Comparison of ENCODE assay signal across 26 mouse cellular contexts in genomic region chr1:72568725-72569124, GRCm38 (mm10). TPM values are rescaled to one million over a fixed set of nuclear protein-coding genes. Genes with fewer than 3 reads are reported as not detected.
A peak's percentile ranks its signal among the peaks of the same experiment; 100 is the strongest.
DNase-seq lines count a peak whose midpoint lies in the region; ATAC-seq lines count a peak whose summit lies in the region.
"Had no signal": no experiment of that assay in that cellular context is flagged by ENCODE, and none has a peak within 500 bp of the region (broad histone marks: within the 10 kb centered on the region; RNA-seq: fewer than 3 reads in every experiment).

No protein-coding gene starts in this region.

- no peaks in the 10 kb centered on the region for H3K36me3 ChIP-seq in intestine, embryonic 16.5 days (ENCODE audit: control insufficient read depth, insufficient read depth, low read length)
- H3K36me3 ChIP-seq: embryonic facial prominence, embryonic 10.5 days; embryonic facial prominence, embryonic 12.5 days; forebrain, embryonic 10.5 days; forebrain, embryonic 12.5 days; G1E had no signal

- H3K4me2 ChIP-seq in intestine, embryonic 16.5 days (ENCODE audit: low read depth, low read length), result no peak overlapping the region
- H3K4me2 ChIP-seq: embryonic facial prominence, embryonic 12.5 days; forebrain, embryonic 12.5 days had no signal

- H3K4me1 ChIP-seq in intestine, embryonic 16.5 days (ENCODE audit: control insufficient read depth, insufficient read depth, low read length), result no peaks in the 10 kb centered on the region
- H3K4me1 ChIP-seq: embryonic facial prominence, embryonic 10.5 days; embryonic facial prominence, embryonic 12.5 days had no signal

- no peak overlapping the region for H3K4me3 ChIP-seq in intestine, embryonic 16.5 days (ENCODE audit: low read length)
- H3K4me3 ChIP-seq: embryonic facial prominence, embryonic 10.5 days; embryonic facial prominence, embryonic 12.5 days; erythroblast, embryonic 14.5 days; forebrain, embryonic 10.5 days; forebrain, embryonic 12.5 days had no signal

- WGBS in intestine, embryonic 16.5 days, result 93% methylated on average over 8 of the region's 8 CpGs

- ATAC-seq in common myeloid progenitor, adult 5-6 weeks (replicated peaks; ENCODE audit: low read depth, poor library complexity, severe bottlenecking), result 0 out of 2 replicates have a peak, but pooled peaks have one; percentile 18
- peak; percentile 63 for ATAC-seq in megakaryocyte, adult 5-6 weeks (ENCODE audit: poor library complexity, severe bottlenecking)
- no peak for ATAC-seq in erythroblast, adult 5-6 weeks (replicated peaks; ENCODE audit: low FRiP score, poor library complexity, severe bottlenecking)
- no peak for ATAC-seq in intestine, embryonic 16.5 days
- ATAC-seq: activated CD4-positive, CD25-positive, alpha-beta regulatory T cell, adult 4 months; CD4-positive, CD25-positive, alpha-beta regulatory T cell, adult 4 months; forebrain, embryonic 14.5 days; forebrain, embryonic 16.5 days; Patski had no signal

- H3K27me3 ChIP-seq in intestine, embryonic 16.5 days (replicated peaks; ENCODE audit: control insufficient read depth, insufficient read depth, low read length), result no peaks in the 10 kb centered on the region
- H3K27me3 ChIP-seq: CH12.LX; embryonic facial prominence, embryonic 12.5 days; forebrain, embryonic 12.5 days; Patski had no signal

- no peaks in the 10 kb centered on the region for H3K9me3 ChIP-seq in intestine, embryonic 16.5 days (ENCODE audit: control insufficient read depth, low read length)
- H3K9me3 ChIP-seq: embryonic facial prominence, embryonic 10.5 days; embryonic facial prominence, embryonic 12.5 days; forebrain, embryonic 10.5 days; forebrain, embryonic 12.5 days; G1E had no signal

- DNase-seq in 416B (ENCODE audit: low read depth), result peak; percentile 8
- DNase-seq in cerebellum, postnatal 14 days, result no peak
- DNase-seq: adrenal gland, adult 8-10 months; adrenal gland, postnatal 14 days; adrenal gland, postnatal 36 days; B cell, adult 2 months; cerebellum, adult 11-12 months; cerebellum, adult 2 months; cerebellum, adult 9-10 months; cerebellum, postnatal 36 days had no signal

- H3K27ac ChIP-seq in intestine, embryonic 16.5 days (ENCODE audit: low read length), result no peak overlapping the region
- H3K27ac ChIP-seq: embryonic facial prominence, embryonic 10.5 days; embryonic facial prominence, embryonic 12.5 days; forebrain, embryonic 10.5 days; forebrain, embryonic 12.5 days had no signal

- H3K9ac ChIP-seq in intestine, embryonic 16.5 days (ENCODE audit: low read depth, low read length), result no peak overlapping the region
- H3K9ac ChIP-seq: embryonic facial prominence, embryonic 12.5 days; forebrain, embryonic 12.5 days had no signal

RNA-seq across cellular contexts. Expression of gene Smarcal1, which starts 14.3 kb away (rescaled TPM):
- total RNA-seq in common myeloid progenitor, adult 5-6 weeks (2017), result 26.6 and 31.6 TPM in 2 replicates
- 16.3 and 18.0 TPM in 2 replicates for total RNA-seq in megakaryocyte, adult 5-6 weeks (2015)
- 15.3 and 18.6 TPM in 2 replicates for total RNA-seq in megakaryocyte, adult 5-6 weeks (2017)
- total RNA-seq in erythroblast, adult 5-6 weeks (2015; ENCODE audit: low replicate concordance), result 6.1 and 14.0 TPM in 2 replicates
- 6.6 and 10.5 TPM in 2 replicates for total RNA-seq in erythroblast, adult 5-6 weeks (2017; ENCODE audit: low replicate concordance)
- 16.2 and 16.4 TPM in 2 replicates for polyA plus RNA-seq in intestine, embryonic 16.5 days (2015; fragmentation: Nextera tagmentation; extraction: Ambion mirVana)

RNA-seq across cellular contexts. Expression of gene March4, which starts 32.0 kb away (rescaled TPM):
- not detected in 2 replicates for total RNA-seq in common myeloid progenitor, adult 5-6 weeks (2017)
- 0.05 TPM in 1 of 2 replicates, not detected in the other for total RNA-seq in megakaryocyte, adult 5-6 weeks (2015)
- not detected in 2 replicates for total RNA-seq in megakaryocyte, adult 5-6 weeks (2017)
- not detected in 2 replicates for total RNA-seq in erythroblast, adult 5-6 weeks (2015; ENCODE audit: low replicate concordance)
- total RNA-seq in erythroblast, adult 5-6 weeks (2017; ENCODE audit: low replicate concordance), result not detected in 2 replicates
- 0.27 and 0.32 TPM in 2 replicates for polyA plus RNA-seq in intestine, embryonic 16.5 days (2015; fragmentation: Nextera tagmentation; extraction: Ambion mirVana)
- polyA plus RNA-seq: activated CD4-positive, CD25-positive, alpha-beta regulatory T cell, adult 4 months; CD4-positive, CD25-positive, alpha-beta regulatory T cell, adult 4 months; embryonic facial prominence, embryonic 10.5 days; erythroblast, embryonic 14.5 days; forebrain, embryonic 10.5 days; G1E had no signal

Comparison
In these comparisons a context has a peak if more than half of its experiments do, and no peak if none do; other contexts are left out.
1. ATAC-seq: peak in common myeloid progenitor, adult 5-6 weeks (single experiment) and megakaryocyte, adult 5-6 weeks (single experiment); none in erythroblast, adult 5-6 weeks (single experiment) and intestine, embryonic 16.5 days (single experiment).